Mouse (Mus musculus) kidney, postnatal 0 days (tissue): ENCODE data around the gene Cda. TPM values are rescaled to one million over a fixed set of nuclear protein-coding genes. Genes with fewer than 3 reads are reported as not detected.

Experiments
- ATAC-seq: fragments of 200-750 bp; cut with Nextera tagmentation; replicated peaks from 2 replicates; pipeline ENCODE4 v1.8.0; 2017; ENCODE audit warnings: low read depth, moderate number of reproducible peaks, moderate TSS enrichment, moderate library complexity; ENCODE audit not compliant: low FRiP score
- DNase-seq: peaks from one replicate; pipeline ENCODE4 v3.0.0-alpha.2; 2016; ENCODE audit warnings: low spot score
- H3K27ac ChIP-seq: fragments of 300-500 bp; sonication (generic); 2 replicates; pipeline ENCODE4 v1.5.1; 2014; ENCODE audit warnings: mild to moderate bottlenecking
- H3K27me3 ChIP-seq: fragments of 300-500 bp; sonication (generic); 2 replicates; pipeline ENCODE4 v1.6.1; 2014; ENCODE audit warnings: low read length, mixed read lengths; ENCODE audit not compliant: insufficient read depth
- H3K36me3 ChIP-seq: fragments of 300-500 bp; sonication (generic); 2 replicates; pipeline ENCODE4 v1.6.1; 2014; ENCODE audit warnings: low read length, mixed read lengths; ENCODE audit not compliant: insufficient read depth
- H3K4me1 ChIP-seq: fragments of 300-500 bp; sonication (generic); replicated peaks from 2 replicates; pipeline ENCODE4 v1.6.1; 2014; ENCODE audit warnings: antibody characterized with exemption, low read length, mixed read lengths; ENCODE audit not compliant: insufficient read depth
- H3K4me2 ChIP-seq: fragments of 300-500 bp; sonication (generic); 2 replicates; pipeline ENCODE4 v1.6.1; 2014; ENCODE audit warnings: mild to moderate bottlenecking, low read length, moderate library complexity, mixed read lengths
- H3K4me3 ChIP-seq: fragments of 300-500 bp; sonication (generic); replicated peaks from 2 replicates; pipeline ENCODE4 v1.5.1; 2014; ENCODE audit warnings: low read depth, low read length
- H3K9ac ChIP-seq: fragments of 300-500 bp; sonication (generic); 2 replicates; pipeline ENCODE4 v1.6.1; 2014; ENCODE audit warnings: low read depth, low read length
- H3K9me3 ChIP-seq: fragments of 300-500 bp; sonication (generic); replicated peaks from 2 replicates; pipeline ENCODE4 v1.6.1; 2016; ENCODE audit warnings: low read length, inconsistent platforms, mixed read lengths
- CTCF ChIP-seq: IDR thresholded peaks from 2 replicates; pipeline ENCODE4 v1.5.1; 2016; ENCODE audit warnings: antibody characterized with exemption, low read depth, mild to moderate bottlenecking, moderate library complexity
- WGBS: fragments of 180-500 bp; shearing (Covaris S2); extraction: QIAGEN DNeasy Blood & Tissue Kit; methylation state at CpG from one replicate; pipeline ENCODE4 v1.1.7; 2014; 5-methylcytosine and 5-hydroxymethylcytosine counted together
- microRNA-seq: library from miRNA; unstranded; fragments of <30 nt; microRNA quantifications from one replicate; pipeline ENCODE4, GENCODE M21; 2016
- polyA plus RNA-seq: library from polyadenylated mRNA; unstranded; fragments of >200 nt; fragmentation: Nextera tagmentation; extraction: Ambion mirVana; gene quantifications from 2 replicates; pipeline ENCODE4 v1.2.1, GENCODE M21; 2015

Gene Cda
- polyA plus RNA-seq, 1 experiment from 2014 or later: 49.5 TPM

DNA sequence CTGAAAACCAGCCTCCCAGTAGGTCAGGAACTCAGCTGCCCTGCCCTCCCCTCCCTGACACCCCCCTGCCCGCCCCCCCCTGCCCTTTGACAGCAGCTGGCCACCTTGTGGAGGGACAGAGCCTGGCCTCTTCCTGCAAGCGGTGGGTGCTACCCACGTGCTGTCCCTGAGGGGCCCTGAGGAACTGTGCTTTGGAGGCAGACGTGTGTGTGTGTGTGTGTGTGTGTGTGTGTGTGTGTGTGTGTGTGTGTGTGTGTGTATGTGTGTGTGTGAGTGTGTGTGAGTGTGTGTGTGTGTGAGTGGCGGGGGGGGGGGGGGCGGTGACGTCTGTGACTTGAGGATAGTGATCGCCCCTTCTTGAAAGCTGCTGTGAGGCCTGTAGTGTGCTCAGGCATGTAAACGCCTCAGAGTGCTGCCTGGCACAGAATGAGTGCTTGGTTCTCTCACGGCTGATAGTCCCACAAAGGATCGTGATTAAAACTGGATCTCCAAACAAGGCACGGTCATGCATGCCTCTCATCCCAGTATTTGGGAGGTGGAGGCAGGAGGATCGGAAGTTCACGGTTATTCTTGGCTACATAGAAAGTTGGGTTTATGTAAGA lies 73.7 kb downstream of the Cda start:
- Histone ChIP-seq H3K9ac (no peak overlapping the region), H3K9me3 (no peaks in the 10 kb centered on the region), H3K4me2 (no peak overlapping the region), H3K4me3 (no peak overlapping the region), H3K4me1 (no peaks in the 10 kb centered on the region), H3K27me3 (no peaks in the 10 kb centered on the region), H3K36me3 (no peaks in the 10 kb centered on the region), H3K27ac (no peak overlapping the region)
- 80% methylated on average over 11 of the region's 14 CpGs for WGBS
- ATAC-seq (no peak), DNase-seq (no peak)
- no peak for TF ChIP-seq CTCF

DNA sequence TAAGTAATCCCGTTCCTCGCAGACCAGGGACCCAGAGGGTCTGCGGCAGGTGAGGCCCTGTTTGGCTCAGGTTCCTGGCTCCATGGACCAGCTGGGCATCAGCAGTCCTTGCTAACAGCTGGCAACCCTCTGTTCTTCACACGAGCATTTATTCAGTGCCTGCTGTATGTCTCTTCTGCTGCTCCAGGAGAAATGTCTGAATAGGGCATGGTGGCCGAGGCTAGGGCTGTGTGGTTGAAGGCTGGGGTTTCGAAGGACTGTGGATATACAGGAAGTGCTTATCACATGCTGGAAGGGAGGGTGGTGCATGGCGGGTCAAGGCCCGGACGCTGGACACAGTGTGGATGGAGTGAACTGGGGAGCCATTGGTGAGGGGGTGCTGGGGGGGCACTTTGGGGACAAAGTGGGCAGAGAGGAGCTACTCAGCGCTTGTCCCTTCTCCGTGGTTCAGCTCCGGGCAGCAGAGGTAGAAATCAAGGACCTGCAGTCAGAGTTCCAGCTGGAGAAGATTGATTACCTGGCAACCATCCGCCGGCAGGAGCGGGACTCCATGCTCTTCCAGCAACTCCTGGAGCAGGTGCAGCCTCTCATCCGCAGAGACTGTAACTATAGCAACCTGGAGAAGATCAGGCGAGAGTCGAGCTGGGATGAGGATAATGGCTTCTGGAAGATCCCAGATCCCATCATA lies 74.4 kb downstream of the Cda start:
- no peak for TF ChIP-seq CTCF
- ATAC-seq (no peak), DNase-seq (no peak)
- Histone ChIP-seq H3K9me3 (no peaks in the 10 kb centered on the region), H3K27ac (no peak overlapping the region), H3K4me1 (no peaks in the 10 kb centered on the region), H3K27me3 (no peaks in the 10 kb centered on the region), H3K4me2 (no peak overlapping the region), H3K9ac (no peak overlapping the region), H3K4me3 (no peak overlapping the region), H3K36me3 (no peaks in the 10 kb centered on the region)
- WGBS: 69% methylated on average over 18 of the region's 18 CpGs

DNA sequence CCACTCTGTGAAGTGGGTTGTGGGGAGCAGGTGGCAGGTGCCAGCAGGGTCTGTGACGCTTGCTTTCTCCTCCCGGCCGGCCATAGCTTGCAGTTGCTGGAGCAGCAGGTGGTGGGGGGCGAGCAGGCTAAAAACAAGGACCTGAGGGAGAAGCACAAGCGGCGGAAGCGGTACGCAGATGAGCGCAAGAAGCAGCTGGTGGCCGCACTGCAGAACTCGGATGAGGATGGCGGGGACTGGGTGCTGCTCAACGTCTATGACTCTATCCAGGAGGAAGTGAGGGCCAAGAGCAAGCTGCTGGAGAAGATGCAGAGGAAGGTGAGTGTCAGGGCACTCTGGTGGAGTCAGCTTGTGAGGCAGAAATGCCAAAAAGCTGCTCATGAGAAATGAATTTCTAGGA lies 75.8 kb downstream of the Cda start:
- Histone ChIP-seq H3K27ac (no peak overlapping the region), H3K4me3 (no peak overlapping the region), H3K27me3 (no peaks in the 10 kb centered on the region), H3K4me1 (no peaks in the 10 kb centered on the region), H3K9ac (no peak overlapping the region), H3K36me3 (no peaks in the 10 kb centered on the region), H3K9me3 (no peaks in the 10 kb centered on the region), H3K4me2 (no peak overlapping the region)
- no peak for TF ChIP-seq CTCF
- DNase-seq: no peak
- 86% methylated on average over 13 of the region's 13 CpGs for whole genome bisulfite sequencing
- ATAC-seq: no peak

- H3K4me1 ChIP-seq: no peaks in the 10 kb centered on the region
- H3K9me3 ChIP-seq: no peaks in the 10 kb centered on the region
- no peak overlapping the region for H3K27ac ChIP-seq
- no peak for TF ChIP-seq CTCF
- DNase-seq (no peak), ATAC-seq (no peak)
- H3K4me2 ChIP-seq: no peak overlapping the region
- 87% methylated on average over 7 of the region's 7 CpGs for WGBS
- H3K36me3 ChIP-seq: no peaks in the 10 kb centered on the region
- no peak overlapping the region for H3K9ac ChIP-seq
- no peak overlapping the region for H3K4me3 ChIP-seq
- H3K27me3 ChIP-seq: no peaks in the 10 kb centered on the region
Measured at GRCm38 (mm10) chr4:138288691-138289090, 79.1 kb downstream of the Cda start.

Small RNAs within 50 kb of the gene (microRNA-seq; reads per million reads assigned to microRNA genes)
- gene Gm27646 (not detected), gene Mir7019 (0.80 reads per million)

Other genes starting within 250 kb of the Cda start
- 134 and 144 TPM in 2 replicates for gene Hp1bp3, start 151.7 kb downstream of the Cda start, polyA plus RNA-seq
- gene Sh2d5, start 117.6 kb downstream of the Cda start, polyA plus RNA-seq: 0.42 and 0.57 TPM in 2 replicates
- 0.66 and 0.80 TPM in 2 replicates for gene Kif17, start 117.6 kb downstream of the Cda start, polyA plus RNA-seq
- 289 and 325 TPM in 2 replicates for gene Ddost, start 63.3 kb downstream of the Cda start, polyA plus RNA-seq
- 96.1 and 139 TPM in 2 replicates for gene Pink1, start 41.7 kb downstream of the Cda start, polyA plus RNA-seq
- 0.12 and 0.15 TPM in 2 replicates for gene Fam43b, start 28.5 kb upstream of the Cda start, polyA plus RNA-seq
- 23.6 and 25.3 TPM in 2 replicates for gene Mul1, start 66.7 kb upstream of the Cda start, polyA plus RNA-seq
- gene Camk2n1, start 86.3 kb upstream of the Cda start, polyA plus RNA-seq: 13.8 and 14.5 TPM in 2 replicates